Mouse (Mus musculus) embryonic facial prominence, embryonic 10.5 days (tissue): ENCODE data around the gene Tom1l2. TPM values are rescaled to one million over a fixed set of nuclear protein-coding genes. Genes with fewer than 3 reads are reported as not detected.

Source experiments
- DNase-seq: peaks from one replicate; pipeline ENCODE4 v3.0.0-alpha.2; 2017; ENCODE audit warnings: low spot score
- H3K27ac ChIP-seq: fragments of 300-500 bp; sonication (generic); replicated peaks from 2 replicates; pipeline ENCODE4 v1.5.1; 2016; ENCODE audit warnings: mild to moderate bottlenecking
- H3K27me3 ChIP-seq: fragments of 300-500 bp; sonication (generic); replicated peaks from 2 replicates; pipeline ENCODE4 v1.6.1; 2016; ENCODE audit warnings: low read depth, mild to moderate bottlenecking; ENCODE audit not compliant: poor library complexity, severe bottlenecking
- H3K36me3 ChIP-seq: fragments of 300-500 bp; sonication (generic); replicated peaks from 2 replicates; pipeline ENCODE4 v1.6.1; 2016; ENCODE audit warnings: mild to moderate bottlenecking, moderate library complexity
- H3K4me1 ChIP-seq: fragments of 300-500 bp; sonication (generic); 2 replicates; pipeline ENCODE4 v1.6.1; 2016
- H3K4me3 ChIP-seq: fragments of 300-500 bp; sonication (generic); 2 replicates; pipeline ENCODE4 v1.5.1; 2016; ENCODE audit warnings: mild to moderate bottlenecking, moderate library complexity
- H3K9me3 ChIP-seq: fragments of 300-500 bp; sonication (generic); 2 replicates; pipeline ENCODE4 v1.6.1; 2016; ENCODE audit warnings: mild to moderate bottlenecking
- WGBS: fragments of 180-500 bp; shearing (Covaris S2); methylation state at CpG from one replicate; pipeline ENCODE4 v1.1.7; 2016; 5-methylcytosine and 5-hydroxymethylcytosine counted together
- polyA plus RNA-seq: library from polyadenylated mRNA; unstranded; fragments of >200 nt; fragmentation: Nextera tagmentation; extraction: Ambion mirVana; gene quantifications from 2 replicates; pipeline ENCODE4 v1.2.1, GENCODE M21; 2016

The Tom1l2 gene
- polyA plus RNA-seq, result 20.4 and 21.0 TPM in 2 replicates

GRCm38 (mm10) chr11:60352559-60353411 lies at the start of gene Tom1l2, which contains the start of gene Drc3:
Gene Tom1l2 (minus strand): TSS chr11:60352905.
Gene Drc3 (plus strand): TSS chr11:60353329.
- Histone ChIP-seq H3K4me3 (peak within 1 kb of the TSS; percentile 77), H3K4me1 (peaks cover 22% of the 10 kb centered on the region), H3K36me3 (no peaks in the 10 kb centered on the region), H3K27me3 (no peaks in the 10 kb centered on the region), H3K27ac (peak within 1 kb of the TSS; percentile 80), H3K9me3 (no peaks in the 10 kb centered on the region)
- under 1% methylated on average over 57 of the region's 57 CpGs for WGBS
- DNase-seq, result peak; percentile 100

DNA sequence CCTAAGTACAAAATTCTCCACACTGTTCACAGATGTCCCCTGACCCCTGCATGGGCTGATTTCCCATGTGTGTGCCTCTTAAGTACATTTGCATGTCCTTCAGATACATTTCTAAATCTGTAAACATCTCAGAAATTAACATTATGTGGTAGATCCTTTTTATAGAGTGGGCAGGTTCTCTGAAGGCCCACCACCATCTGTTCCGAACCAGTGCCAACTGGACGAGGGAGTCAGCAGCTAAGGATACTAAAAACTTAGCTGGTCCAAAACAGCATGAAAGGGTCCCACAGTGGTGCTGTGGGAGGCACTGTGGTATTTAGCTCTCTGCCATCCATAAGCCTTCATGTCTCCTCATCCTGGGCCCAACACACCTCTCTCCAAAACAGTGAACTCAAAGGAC lies 44.5 kb upstream of the Tom1l2 start:
- Histone ChIP-seq H3K4me3 (no peak overlapping the region), H3K27me3 (no peaks in the 10 kb centered on the region), H3K36me3 (peaks cover 42% of the 10 kb centered on the region), H3K4me1 (peaks cover 3% of the 10 kb centered on the region; the same call in 1 of the 2 replicates), H3K27ac (no peak overlapping the region), H3K9me3 (no peaks in the 10 kb centered on the region)
- no peak for DNase-seq
- 92% methylated on average over 2 of the region's 2 CpGs for WGBS

DNA sequence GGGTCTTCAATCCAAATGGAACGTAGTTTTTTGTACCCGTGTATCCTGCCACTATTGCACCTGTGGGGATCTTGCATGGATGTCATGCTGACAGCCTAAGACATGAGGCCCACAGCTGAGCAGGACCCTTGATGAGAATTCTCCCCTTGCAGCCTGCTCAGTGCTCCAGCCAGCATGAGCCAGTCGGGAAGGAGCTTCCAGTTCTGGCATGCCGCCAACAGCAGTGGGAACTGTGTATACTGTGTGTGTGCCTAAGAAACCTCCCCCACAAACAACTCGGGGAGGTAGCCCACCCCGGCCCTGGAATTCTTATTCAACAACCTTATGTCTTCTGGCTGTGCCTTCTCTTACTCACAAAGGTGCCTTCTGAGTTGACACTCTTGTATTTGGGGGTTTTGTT lies 43.8 kb upstream of the Tom1l2 start:
- DNase-seq, result no peak
- H3K27me3 ChIP-seq, result no peaks in the 10 kb centered on the region
- H3K27ac ChIP-seq, result no peak overlapping the region
- peaks cover 3% of the 10 kb centered on the region; the same call in 1 of the 2 replicates for H3K4me1 ChIP-seq
- WGBS, result 83% methylated on average over 6 of the region's 6 CpGs
- peaks cover 36% of the 10 kb centered on the region for H3K36me3 ChIP-seq
- H3K9me3 ChIP-seq, result no peaks in the 10 kb centered on the region
- no peak overlapping the region for H3K4me3 ChIP-seq

GRCm38 (mm10) chr11:60391346-60391745 lies 38.6 kb upstream of the Tom1l2 start:
- H3K9me3 ChIP-seq, result no peaks in the 10 kb centered on the region
- no peaks in the 10 kb centered on the region for H3K36me3 ChIP-seq
- 87% methylated on average over 6 of the region's 6 CpGs for WGBS
- H3K27me3 ChIP-seq, result no peaks in the 10 kb centered on the region
- no peak overlapping the region for H3K27ac ChIP-seq
- peaks cover 3% of the 10 kb centered on the region; the same call in 1 of the 2 replicates for H3K4me1 ChIP-seq
- H3K4me3 ChIP-seq, result no peak overlapping the region
- no peak for DNase-seq

DNA sequence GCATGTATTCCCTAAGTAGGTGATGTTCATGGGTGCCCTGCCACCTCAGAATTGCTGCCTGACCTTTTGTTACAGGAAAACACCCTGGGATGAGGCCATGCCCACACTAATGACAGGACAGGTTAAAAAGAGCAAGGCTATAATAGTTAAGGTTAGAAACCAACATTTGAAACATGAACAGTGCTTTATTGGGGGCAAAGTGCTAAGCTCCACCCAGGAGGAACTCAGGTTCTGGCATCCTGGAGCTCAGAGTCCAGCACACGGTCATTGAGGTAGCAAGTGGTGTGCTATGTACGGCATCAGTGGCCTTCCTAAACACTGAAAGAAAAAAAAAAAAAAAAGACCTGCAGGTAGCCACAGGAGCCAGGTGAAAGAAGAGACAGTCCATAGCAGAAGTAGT lies 35.2 kb upstream of the Tom1l2 start:
- 89% methylated on average over 2 of the region's 2 CpGs for WGBS
- no peak for DNase-seq

GRCm38 (mm10) chr11:60385946-60386345 lies 33.2 kb upstream of the Tom1l2 start:
- DNase-seq, result no peak

More for the DNA sequence above, 35.2 kb upstream of the Tom1l2 start:
- Histone ChIP-seq H3K4me3 (no peak overlapping the region), H3K4me1 (peaks cover 21% of the 10 kb centered on the region), H3K9me3 (no peaks in the 10 kb centered on the region), H3K27me3 (peaks cover 24% of the 10 kb centered on the region), H3K36me3 (no peaks in the 10 kb centered on the region), H3K27ac (no peak overlapping the region)

GRCm38 (mm10) chr11:60384762-60385421 lies 32.2 kb upstream of the Tom1l2 start:
- no peaks in the 10 kb centered on the region for H3K36me3 ChIP-seq
- peaks cover 21% of the 10 kb centered on the region for H3K4me1 ChIP-seq
- peak overlapping the region; percentile 66 for H3K27ac ChIP-seq
- peaks cover 24% of the 10 kb centered on the region for H3K27me3 ChIP-seq
- 7% methylated on average over 16 of the region's 16 CpGs for WGBS
- H3K9me3 ChIP-seq, result no peaks in the 10 kb centered on the region
- H3K4me3 ChIP-seq, result peak overlapping the region; percentile 46
- peak; percentile 24 for DNase-seq

More at GRCm38 (mm10) chr11:60385946-60386345, 33.2 kb upstream of the Tom1l2 start:
- WGBS, result 85% methylated on average over 5 of the region's 5 CpGs
- Histone ChIP-seq H3K27ac (no peak overlapping the region), H3K4me3 (no peak overlapping the region), H3K36me3 (no peaks in the 10 kb centered on the region), H3K4me1 (peaks cover 21% of the 10 kb centered on the region), H3K9me3 (no peaks in the 10 kb centered on the region), H3K27me3 (peaks cover 24% of the 10 kb centered on the region)

DNA sequence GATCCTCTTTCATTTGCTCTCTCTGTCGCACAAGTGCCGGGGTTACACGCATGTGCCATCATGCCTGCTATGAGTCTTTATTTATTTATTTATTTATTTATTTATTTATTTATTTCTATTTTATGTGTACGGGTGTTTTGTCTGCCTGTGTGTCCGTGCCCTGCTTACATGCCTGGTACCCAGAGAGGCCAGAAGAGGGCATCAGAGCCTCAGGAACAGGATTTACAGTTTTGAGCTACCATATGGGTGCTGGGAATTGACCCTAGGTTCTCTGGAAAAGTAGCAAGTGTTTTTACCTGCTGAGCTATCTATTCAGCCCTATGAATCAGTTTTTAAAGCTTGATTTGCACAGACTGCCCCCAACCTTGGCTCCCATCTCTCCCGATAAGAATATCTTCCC lies 30.8 kb upstream of the Tom1l2 start:
- DNase-seq, result no peak
- Histone ChIP-seq H3K27ac (no peak overlapping the region), H3K9me3 (no peaks in the 10 kb centered on the region), H3K4me3 (no peak overlapping the region), H3K27me3 (peaks cover 24% of the 10 kb centered on the region), H3K4me1 (peaks cover 21% of the 10 kb centered on the region), H3K36me3 (no peaks in the 10 kb centered on the region)
- WGBS, result 85% methylated on average over 6 of the region's 6 CpGs

DNA sequence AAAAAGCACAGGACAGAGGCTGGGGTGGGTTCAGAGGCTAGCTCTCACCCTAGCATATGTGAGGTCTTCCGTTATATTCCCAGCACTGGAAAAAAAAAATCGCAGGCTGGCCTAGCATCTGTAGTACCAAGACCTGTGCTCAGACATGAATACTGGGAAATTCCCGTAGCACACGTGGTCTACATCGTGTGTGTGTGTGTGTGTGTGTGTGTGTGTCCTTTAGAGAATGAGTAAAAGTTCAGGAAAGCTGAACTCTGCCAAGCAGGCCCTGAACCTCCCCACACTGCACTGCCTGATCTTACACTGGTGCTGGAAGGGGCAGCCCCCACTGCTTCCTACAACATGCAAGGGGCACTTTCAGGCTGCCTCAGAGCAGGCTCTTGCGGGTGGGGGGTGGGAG lies 21.8 kb upstream of the Tom1l2 start:
- no peak for DNase-seq
- H3K4me3 ChIP-seq, result no peak overlapping the region
- H3K27ac ChIP-seq, result no peak overlapping the region
- no peaks in the 10 kb centered on the region for H3K9me3 ChIP-seq
- H3K27me3 ChIP-seq, result no peaks in the 10 kb centered on the region
- H3K36me3 ChIP-seq, result no peaks in the 10 kb centered on the region
- 84% methylated on average over 6 of the region's 6 CpGs for WGBS
- peaks cover 12% of the 10 kb centered on the region for H3K4me1 ChIP-seq

DNA sequence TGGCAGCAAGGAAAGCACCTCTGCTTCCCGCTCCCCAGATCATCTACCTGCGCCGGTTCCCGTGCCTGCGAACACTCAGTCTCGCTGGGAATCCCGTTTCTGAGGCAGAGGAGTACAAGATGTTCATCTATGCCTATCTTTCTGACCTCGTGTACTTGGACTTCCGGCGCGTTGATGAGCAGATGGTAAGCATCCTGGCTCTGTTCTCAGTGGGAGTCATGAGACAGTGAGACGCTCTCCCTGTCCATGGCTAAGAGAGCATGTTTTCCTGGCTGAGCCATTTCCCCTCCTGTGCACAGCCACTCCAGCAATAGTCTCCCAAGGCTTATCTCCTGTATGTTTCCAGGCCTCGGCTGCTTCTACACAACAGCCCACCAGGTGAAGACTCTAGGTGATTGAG lies 17.7 kb upstream of the Tom1l2 start:
- Histone ChIP-seq H3K4me3 (no peak overlapping the region), H3K27me3 (no peaks in the 10 kb centered on the region), H3K4me1 (peaks cover 26% of the 10 kb centered on the region), H3K36me3 (no peaks in the 10 kb centered on the region), H3K27ac (no peak overlapping the region), H3K9me3 (no peaks in the 10 kb centered on the region)
- no peak for DNase-seq
- WGBS, result 88% methylated on average over 13 of the region's 13 CpGs

DNA sequence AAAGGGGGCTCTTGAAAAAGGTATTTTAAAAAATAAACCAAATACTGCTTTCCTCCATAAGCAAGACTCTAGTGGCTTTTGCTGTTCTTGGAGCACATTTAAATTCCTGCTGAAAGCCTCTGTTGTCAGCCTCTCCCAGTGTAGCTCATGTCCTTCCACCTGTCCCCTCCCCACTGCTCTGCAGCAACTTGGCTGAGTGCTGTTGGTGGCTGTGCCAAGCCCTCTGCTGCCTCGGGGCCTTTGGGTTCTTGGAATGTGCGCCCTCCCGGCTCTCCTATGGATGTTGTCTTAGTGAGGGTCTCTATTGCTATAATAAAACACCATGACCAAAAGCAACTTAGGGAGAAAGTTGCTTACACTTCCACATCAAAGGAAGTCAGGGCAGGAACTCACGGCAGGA lies 16.7 kb upstream of the Tom1l2 start:
- DNase-seq, result no peak
- H3K9me3 ChIP-seq, result no peaks in the 10 kb centered on the region
- peaks cover 21% of the 10 kb centered on the region for H3K4me1 ChIP-seq
- no peaks in the 10 kb centered on the region for H3K36me3 ChIP-seq
- no peaks in the 10 kb centered on the region for H3K27me3 ChIP-seq
- H3K4me3 ChIP-seq, result no peak overlapping the region
- H3K27ac ChIP-seq, result no peak overlapping the region
- WGBS, result 73% methylated on average over 4 of the region's 4 CpGs

GRCm38 (mm10) chr11:60368909-60369308 lies 16.2 kb upstream of the Tom1l2 start:
- Histone ChIP-seq H3K27ac (no peak overlapping the region), H3K27me3 (no peaks in the 10 kb centered on the region), H3K4me1 (peaks cover 22% of the 10 kb centered on the region), H3K9me3 (no peaks in the 10 kb centered on the region), H3K4me3 (no peak overlapping the region), H3K36me3 (no peaks in the 10 kb centered on the region)
- no peak for DNase-seq
- 81% methylated on average over 4 of the region's 4 CpGs for WGBS
